31 mouse cellular contexts compared by ENCODE assay signal in genomic region chr6:71151098-71151497, GRCm38 (mm10). TPM values are rescaled to one million over a fixed set of nuclear protein-coding genes. Genes with fewer than 3 reads are reported as not detected.
"Had no signal": no experiment of that assay in that cellular context is flagged by ENCODE, and none has a peak within 500 bp of the region (broad histone marks: within the 10 kb centered on the region; RNA-seq: fewer than 3 reads in every experiment).

No protein-coding gene starts in this region.

- H3K27ac ChIP-seq: heart, embryonic 10.5 days; hindbrain, embryonic 12.5 days; hindbrain, embryonic 14.5 days; hindbrain, postnatal 0 days; layer of hippocampus, adult 2 months; limb, embryonic 13.5 days; limb, embryonic 15.5 days; liver, embryonic 12.5 days; liver, embryonic 14.5 days had no signal

- H3K27me3 ChIP-seq: heart, embryonic 12.5 days; hindbrain, embryonic 12.5 days; limb, embryonic 13.5 days; limb, embryonic 15.5 days; liver, embryonic 12.5 days had no signal

- H3K36me3 ChIP-seq: heart, embryonic 10.5 days; heart, embryonic 12.5 days; hindbrain, embryonic 12.5 days; limb, embryonic 13.5 days; limb, embryonic 15.5 days; liver, embryonic 12.5 days had no signal

- H3K9ac ChIP-seq: heart, embryonic 12.5 days; hindbrain, embryonic 12.5 days; hindbrain, embryonic 14.5 days; limb, embryonic 13.5 days; limb, embryonic 15.5 days; liver, embryonic 12.5 days; liver, embryonic 14.5 days had no signal

- ATAC-seq: hindbrain, postnatal 0 days; intestine, embryonic 16.5 days; liver, embryonic 12.5 days had no signal

- H3K9me3 ChIP-seq: heart, embryonic 10.5 days; heart, embryonic 12.5 days; hindbrain, embryonic 12.5 days; limb, embryonic 13.5 days; limb, embryonic 15.5 days; liver, embryonic 12.5 days had no signal

- H3K4me1 ChIP-seq: heart, embryonic 12.5 days; limb, embryonic 13.5 days; limb, embryonic 15.5 days; liver, embryonic 12.5 days had no signal

- DNase-seq: gastrocnemius, postnatal 14 days; gastrocnemius, postnatal 36 days; heart, adult 18-20 months; heart, postnatal 10 days; heart, postnatal 36 days; kidney, adult 11 months; kidney, adult 2 months; kidney, adult 9 months; kidney, postnatal 10 days; kidney, postnatal 25 days; kidney, postnatal 4 days; left cerebral cortex, postnatal 4 days had no signal

- H3K4me2 ChIP-seq: heart, embryonic 12.5 days; hindbrain, embryonic 12.5 days; hindbrain, embryonic 14.5 days; limb, embryonic 13.5 days; limb, embryonic 15.5 days; liver, embryonic 12.5 days had no signal

- H3K4me3 ChIP-seq: heart, embryonic 10.5 days; heart, embryonic 12.5 days; hindbrain, embryonic 12.5 days; layer of hippocampus, adult 2 months; limb, embryonic 13.5 days; limb, embryonic 15.5 days; liver, embryonic 12.5 days had no signal

RNA-seq across cellular contexts. Expression of gene Fabp1, which starts 48.5 kb away (rescaled TPM):
- total RNA-seq: gastrocnemius, postnatal 14 days; gastrocnemius, postnatal 36 days; heart, adult 18-20 months; heart, adult 8-10 months; heart, postnatal 10 days; heart, postnatal 36 days; hematopoietic stem cell, adult 5-6 weeks; hindbrain, postnatal 0 days; layer of hippocampus, adult 2 months; layer of hippocampus, postnatal 10 days; layer of hippocampus, postnatal 25 days; left cerebral cortex, adult 8-10 months; left cerebral cortex, postnatal 10 days; left cerebral cortex, postnatal 25 days; left cerebral cortex, postnatal 4 days had no signal
- polyA plus RNA-seq: heart, embryonic 14.5 days; hindbrain, embryonic 12.5 days; hindbrain, embryonic 14.5 days; hindbrain, postnatal 0 days had no signal
